Mouse (Mus musculus) CH12.LX (cell line): Measurements from ENCODE around the gene Tmem121.

Source experiments
- BHLHE40 ChIP-seq: IDR thresholded peaks from 2 replicates; pipeline ENCODE4 v1.6.1; 2011; ENCODE audit warnings: mild to moderate bottlenecking, low read depth, low read length, improper control_type of control experiment
- MAX ChIP-seq: IDR thresholded peaks from 2 replicates; pipeline ENCODE4 v1.6.1; 2011; ENCODE audit warnings: low read length, improper control_type of control experiment
- TCF12 ChIP-seq: IDR thresholded peaks from 2 replicates; pipeline ENCODE4 v1.6.1; 2014; ENCODE audit warnings: low read depth, mild to moderate bottlenecking, inconsistent platforms, low read length, improper control_type of control experiment

GRCm38 (mm10) chr12:113138291-113138690 lies 47.4 kb upstream of the Tmem121 start:
- TF ChIP-seq BHLHE40: no peak
- TF ChIP-seq TCF12: no peak
- no peak for TF ChIP-seq MAX
